Mouse (Mus musculus): Measurements from ENCODE around the gene Taar7f.
"Not testable (repeated sequence)": the region's sequence is repeated elsewhere in the genome, so short reads cannot be mapped to it uniquely, and the experiment has no call there.

Taar7f gene

GRCm38 (mm10) chr10:24049210-24049609, at the start of gene Taar7f:
Gene Taar7f, plus strand, starts transcription at chr10:24049510.
- DNase-seq, result no peak

GRCm38 (mm10) chr10:23999639-24000038, 49.7 kb upstream of the Taar7f start, which contains the start of gene Taar7b:
Gene Taar7b, plus strand, starts transcription at chr10:23999939.
- no peak for DNase-seq

- no peak for DNase-seq
Measured at GRCm38 (mm10) chr10:24006442-24006841, 42.9 kb upstream of the Taar7f start.

GRCm38 (mm10) chr10:24007034-24007433, 42.3 kb upstream of the Taar7f start:
- no peak for DNase-seq

- DNase-seq, result no peak
Measured at GRCm38 (mm10) chr10:24008143-24008542, 41.2 kb upstream of the Taar7f start.

GRCm38 (mm10) chr10:24026922-24027321, 22.4 kb upstream of the Taar7f start, which contains the start of gene Taar7d:
Gene Taar7d, plus strand, starts transcription at chr10:24027222.
- no peak for DNase-seq

GRCm38 (mm10) chr10:24031347-24031746, 18.0 kb upstream of the Taar7f start:
- no peak for DNase-seq

- DNase-seq, result no peak
Measured at GRCm38 (mm10) chr10:24037314-24037713, 12.0 kb upstream of the Taar7f start, which contains the start of gene Taar7e. Gene Taar7e, plus strand, starts transcription at chr10:24037614.

GRCm38 (mm10) chr10:24040120-24040869, 9.0 kb upstream of the Taar7f start:
- DNase-seq, result no peak

GRCm38 (mm10) chr10:24052039-24052438, 2.7 kb downstream of the Taar7f start:
- no peak for DNase-seq

- DNase-seq, result no peak
Measured at GRCm38 (mm10) chr10:24058986-24059385, 9.7 kb downstream of the Taar7f start.

- DNase-seq, result not testable (repeated sequence)
Measured at GRCm38 (mm10) chr10:24074751-24075150, 25.4 kb downstream of the Taar7f start.

GRCm38 (mm10) chr10:24076200-24076599, 26.9 kb downstream of the Taar7f start, which contains the start of gene Taar8a:
Gene Taar8a, plus strand, starts transcription at chr10:24076500.
- DNase-seq, result not testable (repeated sequence)

GRCm38 (mm10) chr10:24080166-24080565, 30.9 kb downstream of the Taar7f start:
- peak; percentile 40 to 68 for DNase-seq

GRCm38 (mm10) chr10:24085936-24086335, 36.6 kb downstream of the Taar7f start:
- no peak for DNase-seq

GRCm38 (mm10) chr10:24086555-24086954, 37.2 kb downstream of the Taar7f start:
- no peak for DNase-seq

GRCm38 (mm10) chr10:24087168-24087567, 37.9 kb downstream of the Taar7f start:
- DNase-seq, result no peak

GRCm38 (mm10) chr10:24092194-24092593, 42.9 kb downstream of the Taar7f start, which contains the start of gene Taar8b:
Gene Taar8b, minus strand, starts transcription at chr10:24092294.
- no peak for DNase-seq

GRCm38 (mm10) chr10:24097010-24097409, 47.7 kb downstream of the Taar7f start:
- peak in 1 of 2 experiments; percentile 6 for DNase-seq

Data from kidney, postnatal 36 days (tissue).